Comparison of ENCODE assay signal across 8 mouse cellular contexts in the genomic region with DNA sequence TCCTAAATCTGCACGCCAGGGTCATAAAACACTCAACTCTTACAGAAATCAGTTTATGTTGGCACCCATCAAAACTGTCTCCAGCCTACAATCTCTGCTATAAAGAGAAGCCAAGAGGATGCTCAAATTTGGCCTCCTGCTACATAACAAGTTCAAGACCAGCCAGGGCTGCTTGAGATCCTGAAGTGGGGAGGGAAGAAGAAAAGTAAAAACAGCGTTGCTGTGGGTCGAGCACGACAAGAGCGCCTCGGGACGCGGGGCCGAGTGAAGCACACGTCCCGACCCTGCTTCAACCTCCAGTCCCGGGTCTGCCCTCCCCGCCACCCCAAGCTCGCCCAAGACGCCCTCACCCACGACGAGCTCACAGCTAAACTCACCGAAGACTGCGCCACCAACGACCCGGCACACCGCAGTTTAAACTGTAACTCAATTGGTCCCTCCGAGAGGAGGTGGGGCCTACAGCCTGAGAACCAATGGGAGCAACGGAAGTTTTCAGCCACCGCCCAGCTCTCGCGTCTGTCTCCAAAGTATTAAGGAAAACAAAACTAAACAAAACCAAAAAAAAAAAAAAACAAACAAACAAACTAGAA. TPM values are rescaled to one million over a fixed set of nuclear protein-coding genes. Genes with fewer than 3 reads are reported as not detected.
DNase-seq lines count a peak whose midpoint lies in the region; ATAC-seq lines count a peak whose summit lies in the region.

A gene (minus strand): TSS at position 428 of the 590 bp plus-strand sequence.

- peak within 1 kb of the TSS; percentile 75 for H3K4me2 ChIP-seq in hindbrain, embryonic 16.5 days (ENCODE audit: low read length)

- ATAC-seq in hindbrain, embryonic 16.5 days, result peak; percentile 98
- ATAC-seq in megakaryocyte, adult 5-6 weeks (ENCODE audit: poor library complexity, severe bottlenecking), result peak; percentile 100

- peak within 1 kb of the TSS; percentile 70 for H3K4me3 ChIP-seq in hindbrain, embryonic 16.5 days (ENCODE audit: low read length)

- H3K27ac ChIP-seq in hindbrain, embryonic 16.5 days (ENCODE audit: low read depth, low read length), result no peak within 1 kb of the TSS

- H3K36me3 ChIP-seq in hindbrain, embryonic 16.5 days (ENCODE audit: control insufficient read depth, insufficient read depth, low read length), result no peaks in the 10 kb centered on the region

- H3K9me3 ChIP-seq in hindbrain, embryonic 16.5 days (ENCODE audit: control insufficient read depth, low read length), result no peaks in the 10 kb centered on the region

- WGBS in hindbrain, embryonic 16.5 days, result 3% methylated on average over 24 of the region's 27 CpGs

- peaks cover 5% of the 10 kb centered on the region for H3K4me1 ChIP-seq in hindbrain, embryonic 16.5 days (ENCODE audit: control insufficient read depth, insufficient read depth, low read depth, low read length)

- H3K27me3 ChIP-seq in hindbrain, embryonic 16.5 days (replicated peaks; ENCODE audit: control insufficient read depth, insufficient read depth, low read length), result no peaks in the 10 kb centered on the region

- peak; percentile 79 for DNase-seq in WW6 (ENCODE audit: low read depth, low spot score)
- DNase-seq in cerebellum, postnatal 4 days (ENCODE audit: low spot score in 2 of 2), result peak; percentile 36 to 52
- DNase-seq in gastrocnemius, adult 18-20 months (ENCODE audit: low spot score), result peak; percentile 87
- peak; percentile 68 to 71 for DNase-seq in left cerebral cortex, adult 18-20 months (ENCODE audit: low spot score in 2 of 2)
- DNase-seq in right cerebral cortex, adult 2 months (ENCODE audit: low spot score in 2 of 2), result peak; percentile 72 to 73
- DNase-seq in urinary bladder, postnatal 14 days (ENCODE audit: low spot score), result peak; percentile 81

- peak within 1 kb of the TSS; percentile 68 for H3K9ac ChIP-seq in hindbrain, embryonic 16.5 days (ENCODE audit: low read depth, low read length)

RNA-seq across cellular contexts. Expression of the gene that starts here (rescaled TPM):
- 10 to 100 TPM; 51.6 to 56.3 TPM for total RNA-seq in gastrocnemius, adult 18-20 months (2021)
- polyA plus RNA-seq in hindbrain, embryonic 16.5 days (2015; fragmentation: Nextera tagmentation; extraction: Ambion mirVana), result 51.0 and 56.3 TPM in 2 replicates
- total RNA-seq in left cerebral cortex, adult 18-20 months (2021), result 10 to 100 TPM; 30.2 to 31.1 TPM
- 49.1 and 49.6 TPM in 2 replicates for total RNA-seq in megakaryocyte, adult 5-6 weeks (2015)
- 40.5 and 44.4 TPM in 2 replicates for total RNA-seq in megakaryocyte, adult 5-6 weeks (2017)
